Mouse (Mus musculus) retina, postnatal 1 day (tissue): ENCODE results near the gene Pold3.
"Not testable (repeated sequence)": the region's sequence is repeated elsewhere in the genome, so short reads cannot be mapped to it uniquely, and the experiment has no call there.

Experiments
- DNase-seq: peaks from one replicate; pipeline ENCODE4 v3.0.0-alpha.2; 2012

Pold3 gene

DNA sequence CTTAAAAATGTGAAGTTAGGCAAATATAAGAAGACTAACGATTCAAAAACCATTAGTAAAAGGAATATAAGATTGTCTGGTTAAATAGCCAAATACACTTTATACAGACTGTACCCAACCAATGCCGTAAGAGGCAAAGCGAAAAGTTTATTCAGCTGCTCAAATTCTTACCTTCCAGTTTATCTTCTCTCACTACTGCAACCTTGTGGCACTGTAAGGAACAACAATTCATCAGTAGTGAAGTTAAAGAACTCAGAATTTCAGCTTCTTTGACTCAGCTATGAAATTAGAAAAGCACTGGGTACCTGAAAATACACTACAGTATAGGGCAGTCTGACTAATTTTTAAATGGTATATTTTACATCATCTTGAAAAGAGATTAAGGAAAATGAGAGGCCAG, 13.0 kb downstream of the Pold3 start:
- DNase-seq, result peak; percentile 46

GRCm38 (mm10) chr7:100104677-100105076, 16.7 kb downstream of the Pold3 start:
- no peak for DNase-seq

DNA sequence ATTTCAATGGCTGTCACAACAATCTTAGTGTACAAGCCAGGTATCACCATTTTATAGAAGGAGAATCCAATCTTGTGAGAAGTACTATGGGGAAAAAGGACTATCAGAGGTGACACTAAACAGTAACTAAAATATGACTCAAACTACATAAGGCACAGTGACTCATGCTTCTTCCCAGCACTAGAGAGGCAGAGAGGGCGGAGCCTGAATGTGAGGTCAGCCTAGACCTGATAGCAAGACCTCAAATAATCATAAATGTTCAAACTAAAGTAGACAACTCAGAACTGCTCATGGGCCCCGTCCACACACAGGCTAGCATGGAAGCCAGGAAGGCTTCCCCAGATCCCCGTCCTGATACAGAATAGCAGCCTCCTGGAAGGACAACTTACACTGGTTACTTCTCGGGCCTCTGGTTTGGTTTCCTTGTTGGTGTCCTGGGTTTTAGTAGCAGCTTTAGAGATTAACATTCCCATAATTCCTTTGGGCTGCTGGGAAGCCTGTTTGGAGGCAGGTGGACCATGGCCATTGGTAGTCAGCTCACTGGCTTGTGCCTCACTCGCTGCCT, 21.3 kb downstream of the Pold3 start:
- no peak for DNase-seq

- DNase-seq, result no peak
Measured at GRCm38 (mm10) chr7:100086891-100087290, 34.5 kb downstream of the Pold3 start.

DNA sequence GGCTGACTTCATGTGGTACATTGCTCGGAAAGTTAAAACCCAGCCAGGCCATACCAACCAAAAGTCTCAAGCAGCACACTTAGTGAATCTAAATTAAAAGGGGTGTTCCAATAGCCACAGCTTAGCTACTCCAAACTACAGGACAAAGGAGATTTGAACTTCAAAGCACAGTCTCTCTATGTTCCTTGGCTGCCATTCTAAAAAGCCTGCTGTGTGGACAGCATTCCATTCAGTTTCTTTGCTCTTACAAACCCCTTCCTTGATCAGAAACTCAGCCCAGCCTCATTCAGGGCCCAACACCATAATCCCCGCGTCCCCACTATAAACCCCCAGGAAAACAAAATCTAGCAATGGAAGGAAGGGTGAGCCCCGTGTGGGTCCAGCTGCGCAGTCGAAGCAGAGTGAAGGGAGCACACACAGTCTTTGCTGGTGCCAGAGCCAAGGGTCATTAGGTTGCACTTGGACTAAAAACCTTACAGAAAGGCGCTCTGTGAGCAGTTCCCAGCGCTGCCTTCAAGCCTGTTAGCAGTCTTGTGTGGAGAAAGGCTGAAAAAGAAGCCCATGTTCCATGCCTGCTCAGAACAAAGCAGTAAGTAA, 35.1 kb downstream of the Pold3 start:
- DNase-seq, result no peak

- no peak for DNase-seq
Measured at GRCm38 (mm10) chr7:100083812-100084211, 37.6 kb downstream of the Pold3 start.

DNA sequence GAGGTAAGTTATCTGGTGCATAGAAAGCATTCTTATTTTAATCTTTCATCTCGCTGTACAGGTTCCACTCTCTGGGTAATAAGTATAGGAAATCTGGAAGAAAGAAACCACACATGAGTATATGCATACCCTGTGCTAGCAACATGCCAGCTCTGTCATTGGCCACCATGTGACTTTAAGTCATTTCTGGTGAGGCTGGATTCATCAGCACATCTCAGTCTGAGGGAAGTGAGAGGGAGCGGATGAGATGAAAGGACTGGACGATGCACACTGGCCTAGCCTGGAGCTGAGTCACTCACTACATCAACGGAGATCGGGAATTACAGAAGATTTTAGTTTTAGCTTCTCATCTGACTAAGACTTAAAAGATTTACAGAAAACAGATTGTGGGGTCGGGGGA, 38.5 kb downstream of the Pold3 start:
- DNase-seq, result no peak

- DNase-seq, result no peak
Measured at GRCm38 (mm10) chr7:100080087-100080781, 41.1 kb downstream of the Pold3 start.

DNA sequence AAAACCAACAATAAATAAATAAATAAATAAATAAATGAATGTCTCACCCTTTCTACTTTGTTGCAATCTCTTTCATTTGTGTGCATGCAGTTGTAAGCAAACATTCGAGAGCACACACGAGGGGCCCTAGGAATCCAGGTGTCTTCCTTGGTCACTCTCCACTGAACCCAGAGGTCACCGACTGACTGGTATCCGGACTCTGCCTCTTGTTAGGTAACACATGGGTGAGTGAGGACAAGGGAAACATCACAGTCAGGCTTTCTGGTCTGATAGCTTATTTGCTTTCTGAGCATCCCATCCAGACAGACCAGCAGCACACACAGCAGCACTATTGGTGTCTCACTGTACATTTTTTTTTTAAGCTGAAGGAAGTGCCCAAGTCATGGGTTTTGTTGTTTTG, 44.3 kb downstream of the Pold3 start:
- DNase-seq, result no peak

- no peak for DNase-seq
Measured at GRCm38 (mm10) chr7:100076296-100076695, 45.1 kb downstream of the Pold3 start.

- DNase-seq, result no peak
Measured at GRCm38 (mm10) chr7:100073959-100074358, 47.4 kb downstream of the Pold3 start.

DNA sequence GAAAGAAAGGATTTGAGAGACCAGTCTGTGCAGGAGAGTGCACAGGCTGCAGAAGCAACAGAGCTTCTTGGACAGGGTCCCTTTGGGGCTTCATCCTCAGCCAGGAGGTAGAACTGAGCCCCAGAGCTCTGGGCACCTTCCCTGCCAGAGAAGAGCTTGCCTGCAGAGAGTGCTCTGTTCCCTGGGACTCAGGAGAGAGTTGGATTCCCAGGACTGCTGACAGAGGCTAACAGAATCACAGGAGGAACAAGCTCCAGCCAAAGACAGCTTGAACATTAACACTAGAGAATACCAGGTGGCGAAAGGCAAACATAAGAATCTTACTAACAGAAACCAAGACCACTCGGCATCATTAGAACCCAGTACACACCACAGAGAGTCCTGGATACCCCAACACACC, 68.4 kb downstream of the Pold3 start:
- not testable (repeated sequence) for DNase-seq

DNA sequence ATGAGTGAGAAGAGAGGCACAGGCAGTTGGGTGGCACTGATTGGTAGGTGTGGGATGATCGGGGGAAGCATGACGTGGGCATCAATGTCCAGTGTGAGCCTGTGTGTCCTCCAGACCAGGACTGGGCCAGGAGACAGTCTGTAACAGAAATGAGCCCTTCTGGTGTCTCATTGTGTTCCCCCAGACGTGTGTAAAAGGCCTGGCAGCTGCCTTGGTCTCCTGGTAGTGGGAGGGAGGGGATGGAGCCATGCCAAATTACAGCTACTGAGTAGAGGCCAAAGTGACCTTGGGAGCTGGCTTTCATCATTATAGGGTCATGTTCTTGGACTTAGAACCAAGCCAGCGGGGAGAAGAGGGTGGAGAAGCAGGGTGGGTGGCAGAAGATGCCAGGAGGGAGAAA, 69.5 kb downstream of the Pold3 start:
- DNase-seq, result no peak

DNA sequence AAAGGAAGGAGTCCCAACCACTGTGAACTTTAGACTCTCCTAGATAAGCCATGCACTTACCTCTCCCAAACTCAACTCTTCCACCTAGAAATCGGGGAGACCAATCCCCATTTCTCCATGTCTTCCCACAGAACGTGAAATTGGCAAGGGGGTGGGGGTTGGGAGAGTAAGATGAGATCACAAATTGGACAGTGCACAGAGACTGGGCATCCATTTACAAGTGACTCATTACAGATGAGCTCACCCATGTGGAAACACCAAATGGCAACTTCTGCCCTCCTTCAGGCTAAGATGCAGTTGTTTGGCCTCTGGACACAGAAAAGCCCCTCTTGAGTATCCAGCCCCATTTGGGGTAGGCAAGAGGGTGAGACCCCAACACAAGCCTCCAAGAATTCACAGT, 74.9 kb downstream of the Pold3 start:
- no peak for DNase-seq

DNA sequence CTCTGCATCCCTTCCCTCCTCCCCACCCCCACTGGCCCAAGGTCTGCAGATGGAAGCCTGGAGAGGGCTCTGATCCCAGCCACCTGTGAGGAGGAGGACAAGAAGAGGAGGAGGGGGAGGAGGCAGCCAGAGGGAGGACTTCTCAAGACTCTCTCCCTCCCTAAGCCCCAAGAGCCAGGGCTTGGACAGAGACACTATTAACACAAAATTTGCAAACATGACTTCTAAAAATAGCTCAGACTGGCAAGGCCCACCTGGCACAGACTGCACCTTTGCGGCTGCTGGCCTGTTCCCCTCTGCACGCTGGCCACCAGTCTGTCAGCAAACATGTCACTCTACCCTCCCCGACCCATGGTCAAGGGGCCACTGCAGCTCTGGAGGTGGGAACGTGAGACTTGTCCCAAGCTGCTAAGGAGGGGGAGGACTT, 77.7 kb downstream of the Pold3 start:
- DNase-seq, result no peak

DNA sequence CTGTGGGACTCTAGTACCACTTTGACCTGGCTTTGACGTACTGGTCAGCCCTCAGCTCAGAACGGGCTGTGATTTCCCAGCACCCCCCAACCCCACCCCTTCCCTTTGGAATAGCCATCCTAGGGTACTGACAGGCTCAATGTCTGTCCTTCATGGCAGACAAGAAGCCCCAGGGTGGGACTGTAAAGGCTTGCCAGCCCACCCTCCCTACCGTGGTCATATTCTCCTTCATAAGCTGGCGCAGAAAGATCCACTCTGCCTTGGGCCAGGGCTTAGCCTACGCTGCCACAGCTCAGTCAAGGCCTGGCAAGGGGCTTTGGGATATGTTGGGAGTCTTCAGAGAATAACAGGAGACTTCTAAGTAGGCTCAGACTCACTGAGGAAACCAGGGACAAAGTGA, 78.3 kb downstream of the Pold3 start:
- no peak for DNase-seq

GRCm38 (mm10) chr7:100042120-100042519, 79.2 kb downstream of the Pold3 start:
- DNase-seq, result peak; percentile 57

- DNase-seq, result no peak
Measured at GRCm38 (mm10) chr7:100036495-100036894, 84.9 kb downstream of the Pold3 start.

DNA sequence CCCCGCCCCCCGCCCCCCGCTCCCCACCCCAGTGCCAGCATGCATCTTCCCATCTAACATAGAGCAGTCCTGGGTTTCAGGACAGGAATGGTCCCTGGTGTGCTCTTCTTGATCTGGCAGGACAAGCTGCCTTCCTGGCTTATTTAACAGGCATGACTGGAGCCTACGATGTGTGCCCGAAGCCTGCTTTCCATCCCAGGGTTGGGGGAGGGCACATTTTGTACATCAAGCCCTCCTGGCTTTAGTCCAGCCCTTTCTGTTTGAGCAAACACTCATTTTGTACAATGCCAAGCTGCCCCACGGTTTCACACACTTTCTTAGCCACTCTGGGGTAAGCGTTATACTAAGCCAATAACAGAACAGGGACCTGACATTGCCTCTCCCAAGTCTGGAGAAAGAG, 85.3 kb downstream of the Pold3 start:
- DNase-seq, result no peak

GRCm38 (mm10) chr7:100034815-100035463, 86.4 kb downstream of the Pold3 start:
- DNase-seq, result no peak

- no peak for DNase-seq
Measured at GRCm38 (mm10) chr7:100033672-100034071, 87.7 kb downstream of the Pold3 start.
